Mouse (Mus musculus) ZHBTc4 (cell line): Measurements from ENCODE around the gene Slc7a1.

Experiments used
- DNase-seq: peaks from one replicate; pipeline ENCODE4 v3.0.0-alpha.2; 2011; ENCODE audit warnings: low read depth, low spot score

Slc7a1 gene

DNA sequence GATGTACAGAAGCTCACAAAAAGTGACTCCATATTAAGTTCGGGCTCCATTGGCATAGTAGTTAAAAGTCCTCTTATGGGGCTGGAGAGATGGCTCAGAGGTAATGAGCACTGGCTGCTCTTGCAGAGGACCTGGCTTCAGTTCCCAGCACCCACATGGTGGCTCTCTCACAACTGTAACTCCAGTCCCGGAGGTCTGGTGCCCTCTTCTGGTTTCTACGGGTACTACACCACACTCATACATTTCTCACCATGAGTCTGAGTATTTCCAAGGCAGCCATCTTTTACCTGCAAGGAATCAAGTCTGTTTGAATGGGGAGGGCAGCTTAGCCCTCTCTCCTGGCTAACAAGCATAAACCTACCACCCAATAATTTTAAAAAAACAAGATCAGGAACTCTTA, 30.5 kb downstream of the Slc7a1 start:
- DNase-seq, result peak; percentile 79

- DNase-seq, result no peak
These were observed 31.9 kb downstream of the Slc7a1 start for GRCm38 (mm10) chr5:148367816-148368215.

GRCm38 (mm10) chr5:148366455-148366854, 33.2 kb downstream of the Slc7a1 start:
- DNase-seq, result peak; percentile 51

DNA sequence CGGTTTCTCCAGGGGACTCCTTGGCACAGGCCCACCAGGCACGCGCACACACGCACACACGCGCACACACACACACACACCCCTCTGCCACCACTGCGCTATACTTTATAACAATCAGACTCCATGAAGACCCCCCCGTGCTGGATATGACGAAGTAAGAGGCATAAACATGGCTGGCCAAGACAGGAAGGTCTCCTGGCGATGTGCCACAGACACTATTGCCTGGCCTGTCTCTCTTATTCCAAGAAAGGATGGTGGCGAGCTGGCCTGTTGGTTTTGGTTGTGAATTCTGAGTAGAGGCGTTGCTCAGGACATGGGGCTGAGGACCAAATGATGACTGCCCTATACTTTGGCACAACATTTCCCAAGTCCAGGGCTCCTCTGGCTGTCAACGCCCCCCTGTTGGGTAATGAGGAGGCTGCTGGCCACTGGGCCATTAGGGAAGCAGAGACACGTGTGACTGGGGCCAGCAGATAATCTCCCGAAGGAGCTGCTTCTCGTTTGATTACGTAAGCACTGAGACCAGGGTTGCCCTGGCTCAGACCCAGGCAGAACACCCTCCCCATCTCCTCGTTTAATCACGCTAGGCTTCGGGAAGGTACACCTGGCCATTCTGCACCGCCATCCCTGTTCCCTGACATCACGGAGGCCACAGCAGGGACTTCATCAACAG, 36.1 kb downstream of the Slc7a1 start:
- DNase-seq, result no peak

- peak; percentile 58 for DNase-seq
These were observed 37.4 kb downstream of the Slc7a1 start for GRCm38 (mm10) chr5:148362296-148362695.

- DNase-seq, result no peak
These were observed 38.0 kb downstream of the Slc7a1 start for GRCm38 (mm10) chr5:148361759-148362010.

- no peak for DNase-seq
These were observed 38.6 kb downstream of the Slc7a1 start for GRCm38 (mm10) chr5:148360922-148361758.

GRCm38 (mm10) chr5:148359131-148359530, 40.6 kb downstream of the Slc7a1 start:
- DNase-seq, result no peak

DNA sequence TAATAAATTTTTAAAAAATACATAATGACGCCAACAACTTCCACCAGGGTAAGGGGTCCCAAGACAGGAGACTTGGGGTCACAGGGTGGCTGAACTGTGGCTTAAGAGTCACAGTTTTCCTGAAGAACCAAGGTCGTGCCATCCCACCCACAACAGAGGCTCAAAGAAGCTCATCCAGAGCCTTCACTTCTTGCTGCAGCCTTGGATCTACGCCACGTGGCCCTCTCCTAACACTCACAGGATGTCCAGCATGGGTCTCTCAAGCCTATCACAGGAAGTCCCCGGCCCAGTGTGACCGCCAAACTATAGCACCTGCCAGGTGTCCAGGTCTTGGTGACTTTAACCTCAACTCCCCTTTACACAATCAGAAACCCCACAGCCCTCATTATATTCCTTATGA, 42.5 kb downstream of the Slc7a1 start:
- no peak for DNase-seq

DNA sequence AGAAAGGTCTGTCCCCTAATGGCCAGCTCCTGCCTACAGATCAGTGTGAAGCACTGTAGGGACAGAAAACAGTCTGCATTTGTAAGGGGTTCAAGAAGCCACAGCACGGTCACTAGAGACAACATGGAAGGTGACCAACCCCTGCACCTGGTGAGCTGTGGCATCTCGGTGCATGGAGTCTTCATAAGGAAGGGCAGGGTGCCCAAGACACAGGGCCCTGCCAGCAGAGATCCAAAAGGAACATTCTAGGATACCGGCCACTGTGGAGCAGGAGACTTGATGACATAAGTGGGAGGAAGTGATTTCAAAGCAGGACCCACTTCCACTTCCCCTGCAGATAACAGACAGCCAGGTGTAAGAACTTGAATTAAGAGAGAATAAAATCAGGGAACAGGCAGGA, 43.9 kb downstream of the Slc7a1 start:
- no peak for DNase-seq

- no peak for DNase-seq
These were observed 45.2 kb downstream of the Slc7a1 start for GRCm38 (mm10) chr5:148354536-148354935.

DNA sequence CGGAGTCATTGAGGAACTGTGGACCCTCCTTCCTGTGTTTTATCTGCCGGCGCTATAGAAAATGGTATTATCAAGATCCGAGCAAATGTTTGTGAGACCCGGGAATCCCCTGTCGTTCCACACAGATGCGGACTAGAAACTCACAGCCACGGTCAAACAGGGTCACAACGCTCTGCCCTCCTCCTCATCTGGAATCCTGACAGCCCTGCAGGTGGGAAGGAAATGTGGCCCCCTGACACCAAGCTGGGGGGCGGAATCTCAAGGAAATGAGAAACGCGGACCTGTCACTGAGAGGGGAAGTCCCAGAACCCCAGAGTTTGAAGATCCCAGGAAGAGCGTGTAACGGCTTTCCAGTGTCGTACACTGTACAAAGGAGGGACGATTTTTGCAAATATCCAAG, 46.3 kb downstream of the Slc7a1 start:
- no peak for DNase-seq

GRCm38 (mm10) chr5:148349327-148350011, 50.2 kb downstream of the Slc7a1 start:
- no peak for DNase-seq

- no peak for DNase-seq
These were observed 51.6 kb downstream of the Slc7a1 start for GRCm38 (mm10) chr5:148348153-148348552.

GRCm38 (mm10) chr5:148346543-148346942, 53.2 kb downstream of the Slc7a1 start:
- peak; percentile 78 for DNase-seq

GRCm38 (mm10) chr5:148344374-148344773, 55.3 kb downstream of the Slc7a1 start:
- DNase-seq, result no peak

DNA sequence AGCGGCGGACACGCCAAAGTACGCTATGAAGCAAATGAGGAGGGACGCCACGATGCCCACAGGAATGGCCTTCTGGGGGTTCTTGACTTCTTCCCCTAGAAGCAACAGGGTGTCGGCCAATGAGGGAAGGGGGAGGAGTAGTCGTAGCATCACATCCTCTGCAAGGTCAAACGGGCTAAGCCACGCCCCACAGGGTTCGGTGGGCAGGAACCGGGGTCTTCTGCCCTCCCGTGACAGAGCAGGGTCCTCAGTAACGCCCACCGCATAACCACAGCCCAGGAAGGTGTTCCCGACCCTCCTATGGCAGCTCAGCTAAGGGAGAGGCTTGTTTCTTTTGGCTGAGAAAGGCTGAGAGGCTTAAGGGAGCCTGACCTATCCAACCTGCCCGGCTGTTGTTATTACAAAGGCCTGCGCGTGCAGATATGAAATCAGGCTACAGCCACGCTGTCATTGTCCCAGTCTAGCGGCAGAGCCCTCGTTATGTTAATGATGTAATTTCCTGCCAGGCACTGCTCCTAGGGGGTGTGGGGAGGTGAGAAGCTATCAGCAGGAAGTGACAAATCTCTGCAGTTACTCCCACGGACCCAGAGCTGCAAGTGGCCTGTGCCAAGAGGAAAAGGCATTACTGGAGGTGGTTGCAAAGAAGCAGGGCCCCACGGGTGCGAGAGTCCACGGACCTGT, 57.5 kb downstream of the Slc7a1 start:
- DNase-seq, result peak; percentile 44

DNA sequence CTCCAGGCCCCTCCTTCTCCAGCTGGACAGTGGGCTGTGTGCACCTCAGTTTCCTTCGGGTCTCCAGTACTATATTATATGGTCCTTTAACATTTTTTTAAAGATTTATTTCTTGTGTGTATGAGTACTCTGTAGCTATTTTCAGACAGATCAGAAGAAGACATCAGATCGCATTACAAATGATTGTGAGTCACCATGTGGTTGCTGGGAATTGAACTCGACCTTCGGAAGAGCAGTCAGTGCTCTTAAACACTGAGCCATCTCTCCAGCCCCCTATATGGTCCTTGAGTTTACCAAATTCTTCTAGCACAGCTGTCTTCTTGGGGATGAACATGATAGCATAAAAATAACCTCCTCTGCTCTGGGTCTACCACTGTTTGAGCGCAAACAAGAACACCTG, 60.6 kb downstream of the Slc7a1 start:
- no peak for DNase-seq

DNA sequence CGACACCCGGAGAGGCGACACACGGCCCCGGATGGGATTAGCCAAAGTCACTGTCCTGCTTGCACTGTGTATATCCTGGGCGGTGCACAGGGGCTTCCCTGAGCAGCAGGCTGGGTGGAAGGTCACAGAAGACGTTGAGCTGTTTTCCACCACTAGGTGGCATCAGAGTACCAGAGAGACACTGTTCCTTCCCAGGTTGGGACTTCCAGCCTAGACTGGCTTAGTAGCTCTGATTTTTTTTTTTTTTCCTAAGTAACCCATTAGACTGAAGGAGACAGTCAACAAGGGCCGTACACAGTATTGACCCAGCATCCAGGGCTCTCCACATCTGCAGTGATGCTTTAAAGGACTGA, 67.1 kb downstream of the Slc7a1 start:
- peak; percentile 89 for DNase-seq

DNA sequence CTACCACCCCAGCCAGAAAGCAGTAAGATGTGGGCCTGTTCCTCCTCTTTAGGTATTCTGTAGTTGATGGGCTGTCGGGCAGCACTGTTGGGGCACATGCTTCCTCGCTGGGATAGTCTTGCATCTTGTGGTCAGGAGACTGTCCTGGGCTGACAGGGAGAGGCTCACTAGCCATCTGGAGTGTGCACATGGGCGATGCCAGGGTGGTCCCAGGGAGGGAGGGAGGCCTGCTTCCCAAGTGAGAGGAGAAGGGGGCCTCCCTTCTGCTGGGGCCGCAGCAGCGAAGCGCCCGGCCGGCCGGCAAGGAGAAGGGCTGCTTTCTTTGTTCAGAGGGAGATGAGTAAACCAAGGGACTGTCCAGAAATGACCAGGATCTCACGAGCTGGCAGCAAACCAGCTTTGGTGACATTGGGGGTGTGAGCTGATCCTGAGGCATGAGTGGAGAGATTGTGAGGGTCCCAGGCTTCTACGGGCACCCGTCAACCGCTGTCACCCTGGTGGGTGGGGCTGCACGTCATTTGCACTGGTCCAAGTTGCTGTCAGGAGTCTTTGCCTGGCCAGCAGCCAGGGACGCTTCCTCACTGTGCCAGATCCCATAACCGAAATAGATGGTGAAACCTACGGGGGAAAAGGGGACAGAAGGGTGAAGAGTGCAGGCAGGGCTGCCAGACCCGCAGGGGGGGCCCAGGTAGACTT, 67.6 kb downstream of the Slc7a1 start:
- DNase-seq, result no peak

GRCm38 (mm10) chr5:148331229-148331776, 68.4 kb downstream of the Slc7a1 start:
- no peak for DNase-seq
